Mouse (Mus musculus) forebrain, embryonic 13.5 days (tissue): ENCODE results near the gene Camta1. TPM values are rescaled to one million over a fixed set of nuclear protein-coding genes. Genes with fewer than 3 reads are reported as not detected.

Experiments
- ATAC-seq: fragments of 200-750 bp; cut with Nextera tagmentation; 2 replicates; pipeline ENCODE4 v1.8.0; 2017
- H3K27ac ChIP-seq: fragments of 300-500 bp; sonication (generic); 2 replicates; pipeline ENCODE4 v1.5.1; 2015; ENCODE audit warnings: inconsistent platforms, mild to moderate bottlenecking, moderate library complexity
- H3K27me3 ChIP-seq: fragments of 300-500 bp; sonication (generic); 2 replicates; pipeline ENCODE4 v1.6.1; 2015; ENCODE audit warnings: mild to moderate bottlenecking, inconsistent platforms
- H3K36me3 ChIP-seq: fragments of 300-500 bp; sonication (generic); 2 replicates; pipeline ENCODE4 v1.6.1; 2015; ENCODE audit warnings: mild to moderate bottlenecking, inconsistent platforms; ENCODE audit not compliant: poor library complexity, severe bottlenecking
- H3K4me1 ChIP-seq: fragments of 300-500 bp; sonication (generic); 2 replicates; pipeline ENCODE4 v1.6.1; 2015; ENCODE audit warnings: inconsistent platforms
- H3K4me2 ChIP-seq: fragments of 300-500 bp; sonication (generic); 2 replicates; pipeline ENCODE4 v1.6.1; 2015; ENCODE audit warnings: inconsistent platforms, mild to moderate bottlenecking, moderate library complexity
- H3K4me3 ChIP-seq: fragments of 300-500 bp; sonication (generic); 2 replicates; pipeline ENCODE4 v1.5.1; 2015; ENCODE audit warnings: mild to moderate bottlenecking, inconsistent platforms
- H3K9ac ChIP-seq: fragments of 300-500 bp; sonication (generic); 2 replicates; pipeline ENCODE4 v1.6.1; 2015; ENCODE audit warnings: mild to moderate bottlenecking, inconsistent platforms
- H3K9me3 ChIP-seq: fragments of 300-500 bp; sonication (generic); replicated peaks from 2 replicates; pipeline ENCODE4 v1.6.1; 2016; ENCODE audit warnings: inconsistent platforms
- WGBS: fragments of 180-500 bp; shearing (Covaris S2); methylation state at CpG from one replicate; pipeline ENCODE4 v1.1.7; 2015; 5-methylcytosine and 5-hydroxymethylcytosine counted together
- polyA plus RNA-seq: library from polyadenylated mRNA; unstranded; fragments of >200 nt; fragmentation: Nextera tagmentation; extraction: Ambion mirVana; gene quantifications from 2 replicates; pipeline ENCODE4 v1.2.1, GENCODE M21; 2015

Camta1 gene
- polyA plus RNA-seq, 1 experiment from 2014 or later = 150 TPM

- Histone ChIP-seq H3K9me3 (no peaks in the 10 kb centered on the region), H3K4me2 (no peak overlapping the region), H3K36me3 (no peaks in the 10 kb centered on the region), H3K4me3 (no peak overlapping the region), H3K9ac (no peak overlapping the region), H3K27ac (no peak overlapping the region), H3K4me1 (no peaks in the 10 kb centered on the region), H3K27me3 (no peaks in the 10 kb centered on the region)
- no peak for ATAC-seq
- WGBS = 63% methylated on average over 16 of the region's 16 CpGs
These were observed 205.9 kb downstream of the Camta1 start for GRCm38 (mm10) chr4:151655637-151656385.

DNA sequence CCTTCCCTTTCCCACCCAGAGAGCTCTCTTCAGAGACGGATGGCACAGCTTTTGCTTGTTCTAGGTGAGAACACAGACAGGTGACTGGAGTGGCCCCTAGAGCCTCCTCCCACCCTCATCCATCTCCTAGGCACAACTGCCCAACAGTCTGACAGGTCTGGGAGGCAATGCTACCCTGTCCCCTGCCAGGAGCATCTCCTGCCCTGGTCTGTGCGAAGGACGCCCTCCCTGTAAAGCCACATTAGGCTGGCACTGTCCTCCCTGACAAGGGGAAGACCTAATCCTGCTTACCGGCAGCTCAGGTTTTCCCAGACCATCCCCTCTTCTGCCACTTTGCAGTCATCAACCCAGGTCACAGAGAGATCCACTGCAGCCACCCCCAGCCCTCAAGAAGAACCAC is 206.4 kb downstream of the Camta1 start:
- H3K9ac ChIP-seq = no peak overlapping the region
- H3K36me3 ChIP-seq = no peaks in the 10 kb centered on the region
- ATAC-seq = no peak
- no peaks in the 10 kb centered on the region for H3K27me3 ChIP-seq
- no peaks in the 10 kb centered on the region for H3K9me3 ChIP-seq
- WGBS = 69% methylated on average over 4 of the region's 4 CpGs
- H3K27ac ChIP-seq = no peak overlapping the region
- H3K4me1 ChIP-seq = no peaks in the 10 kb centered on the region
- no peak overlapping the region for H3K4me3 ChIP-seq
- no peak overlapping the region for H3K4me2 ChIP-seq

- H3K9ac ChIP-seq = no peak overlapping the region
- H3K4me1 ChIP-seq = no peaks in the 10 kb centered on the region
- no peaks in the 10 kb centered on the region for H3K9me3 ChIP-seq
- H3K4me2 ChIP-seq = no peak overlapping the region
- no peak for ATAC-seq
- H3K27me3 ChIP-seq = 0 out of 2 replicates have a peak, but pooled peaks cover 4% of the 10 kb centered on the region
- H3K4me3 ChIP-seq = no peak overlapping the region
- H3K27ac ChIP-seq = no peak overlapping the region
- no peaks in the 10 kb centered on the region for H3K36me3 ChIP-seq
- 96% methylated on average over 2 of the region's 2 CpGs for WGBS
These were observed 219.3 kb downstream of the Camta1 start for GRCm38 (mm10) chr4:151642418-151642817.

DNA sequence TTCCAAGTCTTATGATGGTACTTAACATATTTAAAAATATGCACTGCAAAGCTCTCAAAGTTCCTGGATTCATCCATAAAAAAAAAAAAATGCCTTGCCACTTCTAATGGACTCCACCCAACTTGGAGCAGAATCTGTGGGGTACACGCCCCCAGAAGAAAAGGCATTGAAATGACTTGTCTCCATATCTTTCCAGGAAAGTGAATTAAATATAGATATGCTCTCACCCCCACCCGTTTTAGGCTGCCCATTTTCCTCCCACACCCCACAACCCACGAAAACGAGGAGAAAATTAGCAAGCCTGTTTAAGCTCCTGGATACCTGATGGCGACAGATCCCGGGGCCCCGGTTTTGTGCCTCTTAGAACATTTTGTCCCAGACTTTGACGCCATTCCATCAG is 220.7 kb downstream of the Camta1 start:
- ATAC-seq = no peak
- Histone ChIP-seq H3K36me3 (no peaks in the 10 kb centered on the region), H3K4me2 (no peak overlapping the region), H3K27ac (no peak overlapping the region), H3K9ac (no peak overlapping the region), H3K4me3 (no peak overlapping the region), H3K27me3 (0 out of 2 replicates have a peak, but pooled peaks cover 4% of the 10 kb centered on the region), H3K9me3 (no peaks in the 10 kb centered on the region), H3K4me1 (no peaks in the 10 kb centered on the region)
- WGBS = 80% methylated on average over 8 of the region's 8 CpGs

DNA sequence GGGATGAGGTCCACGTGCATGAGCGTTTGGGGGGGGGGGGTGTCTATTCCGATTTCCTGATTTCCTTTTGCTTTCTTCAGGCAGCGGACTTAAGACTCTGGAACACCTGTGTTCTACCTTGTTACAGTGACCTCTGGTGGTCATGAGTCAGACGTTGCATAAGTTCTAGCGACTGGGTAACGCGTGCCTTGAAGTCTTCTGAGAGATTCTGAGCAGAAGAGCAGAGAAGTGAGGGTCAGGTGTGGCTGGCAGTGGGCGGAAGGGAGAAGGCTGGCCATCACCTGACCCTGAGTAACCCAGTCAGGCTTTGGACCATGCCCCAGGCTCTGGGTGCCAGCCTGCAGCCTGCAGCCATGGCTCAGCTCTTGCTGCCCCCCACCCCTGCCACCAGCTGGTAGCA is 222.7 kb downstream of the Camta1 start:
- no peak overlapping the region for H3K4me3 ChIP-seq
- 0 out of 2 replicates have a peak, but pooled peaks cover 4% of the 10 kb centered on the region for H3K27me3 ChIP-seq
- no peak overlapping the region for H3K27ac ChIP-seq
- H3K36me3 ChIP-seq = no peaks in the 10 kb centered on the region
- no peak overlapping the region for H3K9ac ChIP-seq
- H3K4me1 ChIP-seq = peaks cover 9% of the 10 kb centered on the region
- H3K9me3 ChIP-seq = no peaks in the 10 kb centered on the region
- WGBS = 17% methylated on average over 9 of the region's 9 CpGs
- H3K4me2 ChIP-seq = no peak overlapping the region
- ATAC-seq = no peak

DNA sequence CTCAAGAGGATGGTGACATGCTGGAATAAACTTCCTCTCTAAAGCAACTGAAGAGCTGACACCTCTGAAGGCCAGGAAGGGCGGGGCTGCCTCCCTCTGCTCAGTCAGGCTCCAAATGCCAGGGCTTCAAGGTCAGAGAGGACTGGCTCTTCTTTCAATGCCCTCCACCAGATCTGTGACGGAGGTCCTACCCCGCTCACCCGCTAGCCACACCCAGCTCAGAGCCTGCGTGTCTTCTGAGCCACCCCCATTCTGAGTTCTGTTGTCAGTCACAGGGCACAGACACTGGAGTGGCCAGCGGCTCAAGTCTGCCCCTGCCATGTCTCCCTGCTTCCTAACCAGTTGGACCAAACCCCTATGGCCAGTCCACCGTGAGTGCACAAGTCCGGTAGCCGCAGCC is 224.3 kb downstream of the Camta1 start:
- Histone ChIP-seq H3K4me2 (no peak overlapping the region), H3K9me3 (no peaks in the 10 kb centered on the region), H3K4me1 (peaks cover 9% of the 10 kb centered on the region), H3K27ac (no peak overlapping the region), H3K4me3 (no peak overlapping the region), H3K36me3 (no peaks in the 10 kb centered on the region), H3K9ac (no peak overlapping the region), H3K27me3 (0 out of 2 replicates have a peak, but pooled peaks cover 4% of the 10 kb centered on the region)
- ATAC-seq = no peak
- 62% methylated on average over 9 of the region's 9 CpGs for WGBS

GRCm38 (mm10) chr4:151634771-151635170 is 226.9 kb downstream of the Camta1 start:
- no peak overlapping the region for H3K9ac ChIP-seq
- H3K36me3 ChIP-seq = no peaks in the 10 kb centered on the region
- 0 out of 2 replicates have a peak, but pooled peaks cover 4% of the 10 kb centered on the region for H3K27me3 ChIP-seq
- H3K4me3 ChIP-seq = no peak overlapping the region
- no peak for ATAC-seq
- H3K27ac ChIP-seq = no peak overlapping the region
- H3K4me2 ChIP-seq = no peak overlapping the region
- H3K4me1 ChIP-seq = peaks cover 9% of the 10 kb centered on the region
- WGBS = 68% methylated on average over 6 of the region's 6 CpGs
- H3K9me3 ChIP-seq = no peaks in the 10 kb centered on the region

DNA sequence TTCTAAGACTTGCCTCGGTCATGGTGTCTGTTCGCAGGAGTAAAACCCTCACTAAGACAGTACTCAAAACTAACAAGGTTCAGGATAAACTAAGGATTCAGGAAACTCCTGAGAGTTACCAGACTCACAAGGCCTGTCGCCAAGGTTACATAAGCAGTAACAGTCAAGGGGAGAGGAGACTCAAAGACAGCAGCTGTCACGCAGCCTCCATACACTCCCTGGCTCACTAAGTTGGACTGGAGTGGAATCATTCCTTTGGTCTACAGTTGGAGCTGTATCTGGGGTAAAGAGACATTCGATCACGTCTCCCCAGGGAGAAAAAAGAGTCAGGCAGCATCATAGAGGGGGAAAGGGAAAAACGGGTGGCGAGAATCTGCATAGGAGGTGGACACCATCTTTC is 227.9 kb downstream of the Camta1 start:
- Histone ChIP-seq H3K36me3 (no peaks in the 10 kb centered on the region), H3K27ac (no peak overlapping the region), H3K4me2 (no peak overlapping the region), H3K9ac (no peak overlapping the region), H3K4me1 (peaks cover 9% of the 10 kb centered on the region), H3K27me3 (no peaks in the 10 kb centered on the region), H3K9me3 (no peaks in the 10 kb centered on the region), H3K4me3 (no peak overlapping the region)
- WGBS = 95% methylated on average over 8 of the region's 8 CpGs
- no peak for ATAC-seq

- no peak overlapping the region for H3K4me3 ChIP-seq
- peaks cover 9% of the 10 kb centered on the region for H3K4me1 ChIP-seq
- H3K9ac ChIP-seq = no peak overlapping the region
- WGBS = 80% methylated on average over 6 of the region's 6 CpGs
- H3K9me3 ChIP-seq = peaks cover 4% of the 10 kb centered on the region; the same call in 1 of the 2 replicates
- no peaks in the 10 kb centered on the region for H3K36me3 ChIP-seq
- no peaks in the 10 kb centered on the region for H3K27me3 ChIP-seq
- no peak for ATAC-seq
- no peak overlapping the region for H3K4me2 ChIP-seq
- H3K27ac ChIP-seq = no peak overlapping the region
These were observed 229.4 kb downstream of the Camta1 start for GRCm38 (mm10) chr4:151632321-151632720.

DNA sequence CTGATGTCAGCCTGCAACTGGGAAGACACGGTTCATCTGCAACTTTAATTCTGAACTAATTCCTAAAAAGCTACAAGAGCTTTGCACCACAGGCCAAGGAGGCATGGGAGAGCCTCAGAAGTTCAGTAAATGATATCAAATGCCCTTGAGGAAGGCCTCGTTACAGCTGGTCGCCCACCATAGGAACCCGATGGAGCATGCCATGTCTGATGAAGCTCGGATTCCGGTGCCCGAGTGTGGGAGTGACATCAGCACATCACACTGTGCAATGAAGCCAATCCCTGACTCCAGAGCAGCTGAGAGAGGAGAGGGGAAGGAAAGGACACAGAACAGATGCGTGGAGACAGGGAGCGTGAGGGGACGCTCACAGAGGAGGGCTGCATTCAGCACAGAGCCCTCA is 231.0 kb downstream of the Camta1 start:
- Histone ChIP-seq H3K4me2 (no peak overlapping the region), H3K9me3 (peaks cover 4% of the 10 kb centered on the region; the same call in 1 of the 2 replicates), H3K4me3 (no peak overlapping the region), H3K4me1 (peaks cover 9% of the 10 kb centered on the region), H3K27me3 (no peaks in the 10 kb centered on the region), H3K9ac (no peak overlapping the region), H3K36me3 (no peaks in the 10 kb centered on the region), H3K27ac (no peak overlapping the region)
- no peak for ATAC-seq
- 29% methylated on average over 10 of the region's 10 CpGs for WGBS

- Histone ChIP-seq H3K4me3 (no peak overlapping the region), H3K4me1 (peaks cover 5% of the 10 kb centered on the region), H3K4me2 (no peak overlapping the region), H3K9ac (no peak overlapping the region), H3K27me3 (no peaks in the 10 kb centered on the region), H3K36me3 (no peaks in the 10 kb centered on the region), H3K9me3 (peaks cover 4% of the 10 kb centered on the region; the same call in 1 of the 2 replicates), H3K27ac (no peak overlapping the region)
- WGBS = 42% methylated on average over 3 of the region's 3 CpGs
- no peak for ATAC-seq
These were observed 231.4 kb downstream of the Camta1 start for GRCm38 (mm10) chr4:151630231-151630630.

DNA sequence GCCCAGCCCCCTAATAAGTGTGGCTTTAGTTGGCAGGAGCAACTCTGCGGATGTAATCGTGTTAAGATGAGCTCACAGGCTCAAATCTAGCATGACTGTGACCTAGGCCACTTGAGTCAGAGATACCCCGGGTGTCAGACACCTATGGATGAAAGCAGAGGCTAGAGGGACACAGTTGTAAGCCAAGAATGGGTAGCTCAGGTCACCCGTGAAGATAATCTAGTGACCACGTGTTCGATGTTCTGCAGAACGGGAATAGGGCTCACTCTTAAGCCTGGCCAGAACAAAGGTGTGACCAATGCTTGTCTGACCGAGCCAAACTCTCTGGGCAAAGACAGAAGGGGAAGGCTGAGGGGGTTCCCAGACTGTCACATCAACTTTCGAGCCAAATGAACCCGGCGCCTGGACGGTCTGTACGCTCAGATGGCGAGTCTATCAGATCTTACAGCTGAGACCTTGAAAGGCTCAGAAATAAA is 242.1 kb downstream of the Camta1 start:
- WGBS = 83% methylated on average over 14 of the region's 14 CpGs
- H3K9me3 ChIP-seq = 0 out of 2 replicates have a peak, but pooled peaks cover 3% of the 10 kb centered on the region
- H3K4me2 ChIP-seq = no peak overlapping the region
- H3K9ac ChIP-seq = no peak overlapping the region
- no peak overlapping the region for H3K27ac ChIP-seq
- ATAC-seq = no peak
- no peak overlapping the region for H3K4me3 ChIP-seq
- no peaks in the 10 kb centered on the region for H3K36me3 ChIP-seq
- no peaks in the 10 kb centered on the region for H3K27me3 ChIP-seq
- peaks cover 10% of the 10 kb centered on the region for H3K4me1 ChIP-seq
